Mouse (Mus musculus): ENCODE results near the gene Ndrg3. TPM values are rescaled to one million over a fixed set of nuclear protein-coding genes. Genes with fewer than 3 reads are reported as not detected.

The Ndrg3 gene
- polyA plus RNA-seq, 1 experiment, result 197 TPM

GRCm38 (mm10) chr2:156982864-156983263 is 9.0 kb downstream of the Ndrg3 start:
- no peak overlapping the region for H3K4me3 ChIP-seq (ENCODE audit: control insufficient read depth, insufficient read depth, low read length)
- TF ChIP-seq CTCF (IDR thresholded peaks at IDR 0.05; ENCODE audit: borderline replicate concordance, control insufficient read depth, extremely low read depth, insufficient read depth, low read length, poor library complexity) (no peak), POLR2A (IDR thresholded peaks at IDR 0.05; ENCODE audit: control insufficient read depth, extremely low read depth, insufficient read depth, low read length, poor library complexity) (no peak)
- H3K27me3 ChIP-seq (ENCODE audit: control insufficient read depth, insufficient read depth, low read length), result no peaks in the 10 kb centered on the region
- no peak overlapping the region for H3K27ac ChIP-seq (ENCODE audit: control insufficient read depth, insufficient read depth, low read length)
- 90% methylated on average over 2 of the region's 2 CpGs for WGBS
- H3K36me3 ChIP-seq (ENCODE audit: control insufficient read depth, insufficient read depth, low read length), result no peaks in the 10 kb centered on the region
- no peak for DNase-seq
- peaks cover 2% of the 10 kb centered on the region; the same call in 1 of the 2 replicates for H3K4me1 ChIP-seq (replicated peaks; ENCODE audit: control insufficient read depth, insufficient read depth, low read length)

- TF ChIP-seq POLR2A (IDR thresholded peaks at IDR 0.05; ENCODE audit: control insufficient read depth, extremely low read depth, insufficient read depth, low read length, poor library complexity) (no peak), CTCF (IDR thresholded peaks at IDR 0.05; ENCODE audit: borderline replicate concordance, control insufficient read depth, extremely low read depth, insufficient read depth, low read length, poor library complexity) (no peak)
- WGBS, result 93% methylated on average over 4 of the region's 4 CpGs
- Histone ChIP-seq H3K27me3 (ENCODE audit: control insufficient read depth, insufficient read depth, low read length) (no peaks in the 10 kb centered on the region), H3K4me1 (replicated peaks; ENCODE audit: control insufficient read depth, insufficient read depth, low read length) (peaks cover 2% of the 10 kb centered on the region; the same call in 1 of the 2 replicates), H3K27ac (ENCODE audit: control insufficient read depth, insufficient read depth, low read length) (no peak overlapping the region), H3K4me3 (ENCODE audit: control insufficient read depth, insufficient read depth, low read length) (no peak overlapping the region), H3K36me3 (ENCODE audit: control insufficient read depth, insufficient read depth, low read length) (no peaks in the 10 kb centered on the region)
- DNase-seq, result no peak
Observed at GRCm38 (mm10) chr2:156981291-156981690, 10.6 kb downstream of the Ndrg3 start.

DNA sequence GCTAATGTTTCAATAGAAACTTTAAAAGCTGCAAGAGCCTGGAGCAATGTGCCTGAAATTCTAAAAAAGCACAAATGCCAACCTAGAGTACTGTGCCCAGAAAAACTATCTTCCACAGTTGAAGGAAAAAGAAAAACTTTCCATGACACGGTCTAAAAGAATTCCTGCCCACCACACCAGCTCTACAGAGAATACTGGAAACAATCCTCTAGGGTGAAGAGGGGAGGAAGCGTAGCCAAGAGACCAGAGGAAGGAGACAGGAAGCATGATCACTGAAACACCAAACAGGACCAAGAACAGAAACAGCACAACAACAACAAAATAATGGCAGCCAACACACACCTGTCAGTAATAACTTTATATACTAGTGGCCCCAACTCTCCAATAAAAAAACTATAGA is 11.8 kb downstream of the Ndrg3 start:
- TF ChIP-seq CTCF (IDR thresholded peaks at IDR 0.05; ENCODE audit: borderline replicate concordance, control insufficient read depth, extremely low read depth, insufficient read depth, low read length, poor library complexity), result no peak
- no peak for TF ChIP-seq POLR2A (IDR thresholded peaks at IDR 0.05; ENCODE audit: control insufficient read depth, extremely low read depth, insufficient read depth, low read length, poor library complexity)
- WGBS, result 69% methylated on average over 2 of the region's 2 CpGs
- Histone ChIP-seq H3K27me3 (ENCODE audit: control insufficient read depth, insufficient read depth, low read length) (no peaks in the 10 kb centered on the region), H3K4me3 (ENCODE audit: control insufficient read depth, insufficient read depth, low read length) (no peak overlapping the region), H3K4me1 (replicated peaks; ENCODE audit: control insufficient read depth, insufficient read depth, low read length) (peaks cover 6% of the 10 kb centered on the region; the same call in 1 of the 2 replicates), H3K36me3 (ENCODE audit: control insufficient read depth, insufficient read depth, low read length) (no peaks in the 10 kb centered on the region), H3K27ac (ENCODE audit: control insufficient read depth, insufficient read depth, low read length) (no peak overlapping the region)
- no peak for DNase-seq

GRCm38 (mm10) chr2:156976711-156977110 is 15.1 kb downstream of the Ndrg3 start:
- peaks cover 14% of the 10 kb centered on the region for H3K4me1 ChIP-seq (replicated peaks; ENCODE audit: control insufficient read depth, insufficient read depth, low read length)
- no peak for DNase-seq
- no peaks in the 10 kb centered on the region for H3K27me3 ChIP-seq (ENCODE audit: control insufficient read depth, insufficient read depth, low read length)
- H3K4me3 ChIP-seq (ENCODE audit: control insufficient read depth, insufficient read depth, low read length), result no peak overlapping the region
- no peak for TF ChIP-seq CTCF (IDR thresholded peaks at IDR 0.05; ENCODE audit: borderline replicate concordance, control insufficient read depth, extremely low read depth, insufficient read depth, low read length, poor library complexity)
- no peak for TF ChIP-seq POLR2A (IDR thresholded peaks at IDR 0.05; ENCODE audit: control insufficient read depth, extremely low read depth, insufficient read depth, low read length, poor library complexity)
- no peaks in the 10 kb centered on the region for H3K36me3 ChIP-seq (ENCODE audit: control insufficient read depth, insufficient read depth, low read length)
- no peak overlapping the region for H3K27ac ChIP-seq (ENCODE audit: control insufficient read depth, insufficient read depth, low read length)

DNA sequence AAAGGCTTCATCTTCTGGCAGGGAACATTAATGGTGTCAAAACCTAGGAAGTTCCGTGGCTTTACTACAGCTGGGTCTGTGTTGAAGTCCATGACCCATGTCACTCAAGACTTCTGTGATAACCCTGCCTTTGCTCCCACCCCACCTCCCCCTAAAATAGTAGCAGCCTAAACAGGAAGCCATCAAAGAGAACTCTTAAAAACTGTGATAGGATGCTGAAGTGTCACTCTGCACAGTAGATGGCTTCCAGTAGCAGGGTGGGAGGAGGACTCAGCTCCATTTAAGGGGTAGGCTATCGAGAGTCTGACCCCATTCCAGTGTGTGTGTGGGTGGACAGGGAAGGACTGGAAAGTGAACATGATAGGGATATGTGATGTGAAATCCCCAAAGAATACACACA is 16.9 kb downstream of the Ndrg3 start:
- WGBS, result 5% methylated on average over 2 of the region's 2 CpGs
- TF ChIP-seq POLR2A (IDR thresholded peaks at IDR 0.05; ENCODE audit: control insufficient read depth, extremely low read depth, insufficient read depth, low read length, poor library complexity), result no peak
- no peak for TF ChIP-seq CTCF (IDR thresholded peaks at IDR 0.05; ENCODE audit: borderline replicate concordance, control insufficient read depth, extremely low read depth, insufficient read depth, low read length, poor library complexity)
- peak; percentile 33 for DNase-seq
- H3K27me3 ChIP-seq (ENCODE audit: control insufficient read depth, insufficient read depth, low read length), result no peaks in the 10 kb centered on the region
- no peak overlapping the region for H3K4me3 ChIP-seq (ENCODE audit: control insufficient read depth, insufficient read depth, low read length)
- peaks cover 23% of the 10 kb centered on the region for H3K4me1 ChIP-seq (replicated peaks; ENCODE audit: control insufficient read depth, insufficient read depth, low read length)
- no peaks in the 10 kb centered on the region for H3K36me3 ChIP-seq (ENCODE audit: control insufficient read depth, insufficient read depth, low read length)
- H3K27ac ChIP-seq (ENCODE audit: control insufficient read depth, insufficient read depth, low read length), result peak overlapping the region; percentile 54; the same call in 1 of the 2 replicates

- H3K4me1 ChIP-seq (replicated peaks; ENCODE audit: control insufficient read depth, insufficient read depth, low read length), result peaks cover 30% of the 10 kb centered on the region
- no peak overlapping the region for H3K27ac ChIP-seq (ENCODE audit: control insufficient read depth, insufficient read depth, low read length)
- no peak for TF ChIP-seq CTCF (IDR thresholded peaks at IDR 0.05; ENCODE audit: borderline replicate concordance, control insufficient read depth, extremely low read depth, insufficient read depth, low read length, poor library complexity)
- TF ChIP-seq POLR2A (IDR thresholded peaks at IDR 0.05; ENCODE audit: control insufficient read depth, extremely low read depth, insufficient read depth, low read length, poor library complexity), result no peak
- H3K4me3 ChIP-seq (ENCODE audit: control insufficient read depth, insufficient read depth, low read length), result no peak overlapping the region
- DNase-seq, result no peak
- WGBS, result 93% methylated on average over 5 of the region's 5 CpGs
- no peaks in the 10 kb centered on the region for H3K27me3 ChIP-seq (ENCODE audit: control insufficient read depth, insufficient read depth, low read length)
- no peaks in the 10 kb centered on the region for H3K36me3 ChIP-seq (ENCODE audit: control insufficient read depth, insufficient read depth, low read length)
Observed at GRCm38 (mm10) chr2:156973316-156974100, 18.3 kb downstream of the Ndrg3 start.

Measured in thymus, adult 2 months (tissue).